Mouse (Mus musculus): ENCODE data around the gene Pcbp3. TPM values are rescaled to one million over a fixed set of nuclear protein-coding genes. Genes with fewer than 3 reads are reported as not detected.

Gene Pcbp3
- polyA plus RNA-seq, 1 experiment from 2014 or later: 146 TPM

DNA sequence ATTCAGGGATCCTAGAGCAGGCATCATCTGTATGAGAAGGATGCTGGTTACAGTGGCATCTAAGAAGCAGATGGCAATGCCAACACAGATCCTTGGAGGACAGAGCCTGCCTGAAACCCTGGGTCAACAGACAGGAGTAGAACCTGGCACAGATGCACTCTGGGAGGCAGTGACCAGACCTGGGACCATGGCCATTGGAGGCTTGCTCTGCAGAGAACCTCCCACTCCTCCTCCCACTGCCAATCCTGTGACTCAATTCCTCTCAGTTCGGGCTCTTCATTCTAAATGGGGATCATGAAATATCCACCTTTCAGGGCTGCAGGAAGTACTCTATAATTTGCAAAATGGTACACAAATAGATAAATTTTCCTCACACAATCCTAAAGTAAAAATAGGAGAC lies 120.5 kb downstream of the Pcbp3 start:
- H3K4me1 ChIP-seq (replicated peaks): no peaks in the 10 kb centered on the region
- no peaks in the 10 kb centered on the region for H3K36me3 ChIP-seq
- H3K27me3 ChIP-seq: no peaks in the 10 kb centered on the region
- no peak for ATAC-seq (ENCODE audit: low read depth)
- no peak overlapping the region for H3K4me2 ChIP-seq
- no peak overlapping the region for H3K4me3 ChIP-seq
- H3K27ac ChIP-seq (replicated peaks): no peak overlapping the region
- no peaks in the 10 kb centered on the region for H3K9me3 ChIP-seq
- H3K9ac ChIP-seq: no peak overlapping the region
- 82% methylated on average over 1 of the region's 1 CpGs for WGBS

DNA sequence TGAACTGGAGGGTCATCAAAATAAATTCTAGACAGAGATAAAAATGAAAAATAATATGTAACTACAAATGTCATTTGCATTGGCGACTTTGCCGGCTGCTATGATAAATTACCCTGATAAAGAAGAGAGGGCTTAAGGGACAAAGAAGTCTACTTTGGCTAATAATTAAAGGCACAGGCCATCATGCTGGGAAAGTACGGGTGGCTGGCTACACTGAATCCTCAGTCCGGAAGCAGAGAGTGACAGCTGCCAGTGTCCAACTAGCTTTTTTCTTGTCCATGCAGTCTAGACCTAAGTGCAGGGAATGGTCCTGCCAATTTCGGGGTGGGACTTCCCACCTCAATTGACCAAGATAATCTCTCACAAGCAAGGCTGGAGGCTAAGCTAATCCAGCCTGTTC lies 121.1 kb downstream of the Pcbp3 start:
- ATAC-seq (ENCODE audit: low read depth): no peak
- Histone ChIP-seq H3K4me1 (replicated peaks) (no peaks in the 10 kb centered on the region; the same call in 1 of the 2 replicates), H3K27ac (replicated peaks) (no peak overlapping the region), H3K9me3 (no peaks in the 10 kb centered on the region), H3K36me3 (no peaks in the 10 kb centered on the region), H3K9ac (no peak overlapping the region), H3K27me3 (no peaks in the 10 kb centered on the region), H3K4me3 (no peak overlapping the region), H3K4me2 (no peak overlapping the region)
- 74% methylated on average over 5 of the region's 5 CpGs for WGBS

DNA sequence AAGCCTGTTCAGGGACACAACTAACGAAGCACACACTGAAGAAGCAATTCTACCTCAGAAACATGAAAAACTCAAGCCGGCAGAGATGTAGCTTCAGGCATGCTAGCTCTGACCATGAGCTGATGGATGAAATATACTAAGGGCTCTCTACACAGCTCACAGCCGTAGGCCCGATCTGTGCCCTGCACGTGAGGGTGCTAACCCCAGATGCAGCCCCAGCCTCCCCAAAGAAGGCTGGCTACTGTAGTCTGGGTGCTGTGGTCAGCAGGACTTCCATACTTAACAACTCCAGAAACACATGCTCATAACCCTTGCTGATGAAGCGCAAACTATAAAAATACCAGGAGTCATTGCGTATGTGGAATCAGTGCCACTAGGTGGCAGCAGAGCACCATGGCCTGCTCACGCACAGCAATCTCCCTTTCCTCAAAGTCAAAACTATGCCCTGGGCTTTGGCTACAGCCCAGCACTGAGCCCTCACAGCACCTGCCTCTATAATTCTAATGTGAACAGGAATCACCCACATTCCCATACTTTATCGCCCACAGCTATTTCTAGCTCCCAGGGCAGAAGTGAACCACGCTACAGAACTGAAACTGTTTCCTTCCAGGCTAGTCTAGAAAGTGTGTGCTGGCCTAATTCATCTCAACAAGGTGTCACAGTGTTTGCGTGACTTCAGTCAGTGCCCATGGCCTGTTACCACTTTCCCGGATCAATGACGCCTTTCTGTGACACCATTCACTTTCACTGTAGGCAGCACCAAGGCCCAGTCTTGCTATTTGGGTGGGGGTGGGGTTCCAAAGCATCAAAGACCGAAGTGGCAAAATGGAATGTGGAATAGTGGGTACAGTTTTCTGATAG lies 126.0 kb downstream of the Pcbp3 start:
- Histone ChIP-seq H3K4me1 (replicated peaks) (peaks cover 3% of the 10 kb centered on the region; the same call in 1 of the 2 replicates), H3K4me3 (no peak overlapping the region), H3K9ac (no peak overlapping the region), H3K36me3 (no peaks in the 10 kb centered on the region), H3K27ac (replicated peaks) (no peak overlapping the region), H3K27me3 (no peaks in the 10 kb centered on the region), H3K4me2 (no peak overlapping the region), H3K9me3 (no peaks in the 10 kb centered on the region)
- WGBS: 59% methylated on average over 14 of the region's 14 CpGs
- peak; percentile 84 for ATAC-seq (ENCODE audit: low read depth)

DNA sequence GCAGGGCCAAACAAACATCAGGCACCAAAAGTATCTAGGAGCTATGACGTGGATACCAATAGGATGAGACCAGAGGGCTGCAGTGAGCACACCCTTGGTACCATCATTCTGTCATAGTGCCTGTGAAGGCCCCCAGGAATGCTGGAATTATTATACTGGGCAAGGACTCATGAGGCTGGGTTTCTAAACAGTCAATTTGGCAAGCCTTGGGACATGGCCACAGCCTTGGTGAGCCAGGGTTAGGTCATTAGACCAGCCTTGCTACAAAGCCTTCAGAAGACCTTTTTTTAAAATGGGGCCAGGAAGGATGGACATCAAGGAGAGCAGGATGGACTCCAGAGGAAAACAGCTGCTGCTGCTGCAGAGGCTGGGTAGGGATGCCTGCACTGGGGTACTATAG lies 128.8 kb downstream of the Pcbp3 start:
- ATAC-seq (ENCODE audit: low read depth): no peak
- Histone ChIP-seq H3K9me3 (no peaks in the 10 kb centered on the region), H3K36me3 (0 out of 2 replicates have a peak, but pooled peaks cover 5% of the 10 kb centered on the region), H3K4me1 (replicated peaks) (peaks cover 3% of the 10 kb centered on the region; the same call in 1 of the 2 replicates), H3K4me2 (no peak overlapping the region), H3K4me3 (no peak overlapping the region), H3K27ac (replicated peaks) (no peak overlapping the region), H3K27me3 (no peaks in the 10 kb centered on the region), H3K9ac (no peak overlapping the region)
- 76% methylated on average over 1 of the region's 1 CpGs for WGBS

- no peak overlapping the region for H3K27ac ChIP-seq (replicated peaks)
- no peaks in the 10 kb centered on the region for H3K9me3 ChIP-seq
- no peak for ATAC-seq (ENCODE audit: low read depth)
- WGBS: 93% methylated on average over 2 of the region's 2 CpGs
- no peak overlapping the region for H3K9ac ChIP-seq
- H3K36me3 ChIP-seq: 0 out of 2 replicates have a peak, but pooled peaks cover 5% of the 10 kb centered on the region
- no peak overlapping the region for H3K4me2 ChIP-seq
- H3K4me1 ChIP-seq (replicated peaks): peaks cover 3% of the 10 kb centered on the region; the same call in 1 of the 2 replicates
- no peaks in the 10 kb centered on the region for H3K27me3 ChIP-seq
- no peak overlapping the region for H3K4me3 ChIP-seq
Measured at GRCm38 (mm10) chr10:76831915-76832314, 129.8 kb downstream of the Pcbp3 start.

DNA sequence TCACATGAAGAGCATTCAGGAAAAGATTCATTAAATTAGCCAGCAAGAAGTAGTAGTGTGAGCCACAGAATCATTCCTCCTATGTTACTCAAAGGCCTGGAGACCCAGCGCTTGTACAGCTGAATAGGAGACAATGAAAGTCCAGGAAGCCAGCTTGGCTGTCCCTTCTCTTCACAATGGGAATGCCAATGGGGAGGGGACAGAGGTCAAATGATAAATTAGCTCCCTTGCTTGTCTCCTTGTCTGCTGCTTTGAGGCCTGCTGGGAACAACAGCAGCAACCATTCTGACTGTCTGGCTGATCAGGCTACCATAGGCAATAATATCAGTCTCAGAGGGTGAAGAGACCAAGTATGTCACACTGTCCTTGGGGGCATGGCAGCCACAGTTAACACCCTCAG lies 130.5 kb downstream of the Pcbp3 start:
- ATAC-seq (ENCODE audit: low read depth): no peak
- H3K27ac ChIP-seq (replicated peaks): no peak overlapping the region
- H3K36me3 ChIP-seq: 0 out of 2 replicates have a peak, but pooled peaks cover 5% of the 10 kb centered on the region
- H3K4me2 ChIP-seq: no peak overlapping the region
- no peak overlapping the region for H3K9ac ChIP-seq
- peaks cover 3% of the 10 kb centered on the region; the same call in 1 of the 2 replicates for H3K4me1 ChIP-seq (replicated peaks)
- H3K9me3 ChIP-seq: no peaks in the 10 kb centered on the region
- no peaks in the 10 kb centered on the region for H3K27me3 ChIP-seq
- 16% methylated on average over 1 of the region's 1 CpGs for WGBS
- H3K4me3 ChIP-seq: no peak overlapping the region

GRCm38 (mm10) chr10:76828936-76829335 lies 132.8 kb downstream of the Pcbp3 start:
- 94% methylated on average over 4 of the region's 4 CpGs for WGBS

GRCm38 (mm10) chr10:76822698-76823097 lies 139.0 kb downstream of the Pcbp3 start:
- Histone ChIP-seq H3K4me3 (no peak overlapping the region), H3K36me3 (no peaks in the 10 kb centered on the region), H3K4me1 (replicated peaks) (no peaks in the 10 kb centered on the region), H3K4me2 (no peak overlapping the region), H3K9ac (no peak overlapping the region), H3K27me3 (no peaks in the 10 kb centered on the region), H3K9me3 (no peaks in the 10 kb centered on the region), H3K27ac (replicated peaks) (no peak overlapping the region)
- 87% methylated on average over 8 of the region's 8 CpGs for WGBS
- no peak for ATAC-seq (ENCODE audit: low read depth)

More at GRCm38 (mm10) chr10:76828936-76829335, 132.8 kb downstream of the Pcbp3 start:
- Histone ChIP-seq H3K9ac (no peak overlapping the region), H3K36me3 (0 out of 2 replicates have a peak, but pooled peaks cover 5% of the 10 kb centered on the region), H3K4me2 (no peak overlapping the region), H3K27ac (replicated peaks) (no peak overlapping the region), H3K4me3 (no peak overlapping the region), H3K9me3 (no peaks in the 10 kb centered on the region), H3K27me3 (no peaks in the 10 kb centered on the region), H3K4me1 (replicated peaks) (0 out of 2 replicates have a peak, but pooled peaks cover 3% of the 10 kb centered on the region)
- ATAC-seq (ENCODE audit: low read depth): no peak

GRCm38 (mm10) chr10:76819321-76819720 lies 142.4 kb downstream of the Pcbp3 start:
- Histone ChIP-seq H3K4me3 (no peak overlapping the region), H3K4me1 (replicated peaks) (peaks cover 14% of the 10 kb centered on the region), H3K4me2 (no peak overlapping the region), H3K27ac (replicated peaks) (no peak overlapping the region), H3K36me3 (no peaks in the 10 kb centered on the region), H3K9me3 (no peaks in the 10 kb centered on the region), H3K9ac (no peak overlapping the region), H3K27me3 (no peaks in the 10 kb centered on the region)
- ATAC-seq (ENCODE audit: low read depth): no peak
- WGBS: 54% methylated on average over 2 of the region's 2 CpGs

DNA sequence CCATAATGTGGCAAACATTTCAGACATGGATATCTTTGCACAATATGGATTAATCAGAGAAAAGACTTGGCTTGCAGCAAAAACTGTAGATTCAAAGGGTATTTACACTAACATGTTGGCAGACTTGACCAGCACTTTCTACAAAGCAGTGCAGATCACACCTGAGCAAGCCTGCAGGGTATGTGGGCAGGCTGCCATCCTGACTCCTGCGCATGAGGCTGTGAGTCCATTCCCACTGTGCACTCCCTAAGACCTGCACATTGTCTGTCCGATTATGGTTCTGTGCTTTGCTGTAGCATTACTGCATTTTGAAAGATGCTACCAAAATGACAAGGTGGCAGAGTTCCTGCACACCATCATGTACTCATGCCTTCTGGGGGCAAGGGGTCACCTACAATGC lies 143.3 kb downstream of the Pcbp3 start:
- no peak for ATAC-seq (ENCODE audit: low read depth)

GRCm38 (mm10) chr10:76816930-76817329 lies 144.8 kb downstream of the Pcbp3 start:
- 86% methylated on average over 1 of the region's 1 CpGs for WGBS
- H3K4me3 ChIP-seq: no peak overlapping the region
- ATAC-seq (ENCODE audit: low read depth): no peak

More for the DNA sequence above, 143.3 kb downstream of the Pcbp3 start:
- Histone ChIP-seq H3K4me2 (no peak overlapping the region), H3K4me1 (replicated peaks) (peaks cover 14% of the 10 kb centered on the region), H3K27ac (replicated peaks) (no peak overlapping the region), H3K9me3 (no peaks in the 10 kb centered on the region), H3K36me3 (no peaks in the 10 kb centered on the region), H3K9ac (no peak overlapping the region), H3K4me3 (no peak overlapping the region), H3K27me3 (no peaks in the 10 kb centered on the region)
- 89% methylated on average over 2 of the region's 2 CpGs for WGBS

GRCm38 (mm10) chr10:76816436-76816835 lies 145.3 kb downstream of the Pcbp3 start:
- H3K4me1 ChIP-seq (replicated peaks): peaks cover 14% of the 10 kb centered on the region
- no peak overlapping the region for H3K27ac ChIP-seq (replicated peaks)
- H3K4me2 ChIP-seq: no peak overlapping the region
- no peaks in the 10 kb centered on the region for H3K9me3 ChIP-seq
- no peaks in the 10 kb centered on the region for H3K36me3 ChIP-seq
- no peak overlapping the region for H3K4me3 ChIP-seq
- WGBS: 47% methylated on average over 7 of the region's 7 CpGs
- ATAC-seq (ENCODE audit: low read depth): no peak
- H3K9ac ChIP-seq: 0 out of 2 replicates have a peak overlapping the region, but pooled peaks have one; percentile 8
- H3K27me3 ChIP-seq: no peaks in the 10 kb centered on the region

More at GRCm38 (mm10) chr10:76816930-76817329, 144.8 kb downstream of the Pcbp3 start:
- no peaks in the 10 kb centered on the region for H3K27me3 ChIP-seq
- no peaks in the 10 kb centered on the region for H3K36me3 ChIP-seq
- no peak overlapping the region for H3K9ac ChIP-seq
- H3K4me1 ChIP-seq (replicated peaks): peaks cover 14% of the 10 kb centered on the region
- no peak overlapping the region for H3K27ac ChIP-seq (replicated peaks)
- H3K9me3 ChIP-seq: no peaks in the 10 kb centered on the region
- no peak overlapping the region for H3K4me2 ChIP-seq

Measured in neural tube, embryonic 13.5 days (tissue).